Mouse (Mus musculus): Measurements from ENCODE around the gene Dnpep. TPM values are rescaled to one million over a fixed set of nuclear protein-coding genes. Genes with fewer than 3 reads are reported as not detected.

The Dnpep gene
- polyA plus RNA-seq, 1 experiment from 2014 or later: 112 TPM

GRCm38 (mm10) chr1:75291321-75291720 lies 26.5 kb downstream of the Dnpep start:
- H3K36me3 ChIP-seq (ENCODE audit: control insufficient read depth, insufficient read depth, low read length): no peaks in the 10 kb centered on the region
- no peak overlapping the region for H3K27ac ChIP-seq (replicated peaks; ENCODE audit: low read depth, low read length)
- H3K4me3 ChIP-seq (ENCODE audit: low read depth, low read length): no peak overlapping the region
- H3K27me3 ChIP-seq (ENCODE audit: control insufficient read depth, insufficient read depth, low read length): no peaks in the 10 kb centered on the region
- peaks cover 4% of the 10 kb centered on the region; the same call in 1 of the 2 replicates for H3K4me1 ChIP-seq (ENCODE audit: control insufficient read depth, insufficient read depth, low read length)
- H3K4me2 ChIP-seq (ENCODE audit: low read depth, severe bottlenecking): no peak overlapping the region
- 86% methylated on average over 8 of the region's 8 CpGs for whole genome bisulfite sequencing
- ATAC-seq (ENCODE audit: insufficient number of reproducible peaks, low FRiP score, low TSS enrichment, low read depth) (no peak), DNase-seq (ENCODE audit: low spot score) (no peak)
- H3K9ac ChIP-seq (ENCODE audit: low read length): no peak overlapping the region
- H3K9me3 ChIP-seq (ENCODE audit: control insufficient read depth, low read length): no peaks in the 10 kb centered on the region

GRCm38 (mm10) chr1:75290582-75290981 lies 27.2 kb downstream of the Dnpep start:
- H3K9ac ChIP-seq (ENCODE audit: low read length): no peak overlapping the region
- no peaks in the 10 kb centered on the region for H3K36me3 ChIP-seq (ENCODE audit: control insufficient read depth, insufficient read depth, low read length)
- no peak overlapping the region for H3K4me3 ChIP-seq (ENCODE audit: low read depth, low read length)
- peaks cover 4% of the 10 kb centered on the region; the same call in 1 of the 2 replicates for H3K4me1 ChIP-seq (ENCODE audit: control insufficient read depth, insufficient read depth, low read length)
- no peaks in the 10 kb centered on the region for H3K9me3 ChIP-seq (ENCODE audit: control insufficient read depth, low read length)
- no peak overlapping the region for H3K27ac ChIP-seq (replicated peaks; ENCODE audit: low read depth, low read length)
- H3K27me3 ChIP-seq (ENCODE audit: control insufficient read depth, insufficient read depth, low read length): no peaks in the 10 kb centered on the region
- DNase-seq (ENCODE audit: low spot score): no peak
- H3K4me2 ChIP-seq (ENCODE audit: low read depth, severe bottlenecking): no peak overlapping the region
- no peak for ATAC-seq (ENCODE audit: insufficient number of reproducible peaks, low FRiP score, low TSS enrichment, low read depth)

- no peak overlapping the region for H3K27ac ChIP-seq (replicated peaks; ENCODE audit: low read depth, low read length)
- H3K4me2 ChIP-seq (ENCODE audit: low read depth, severe bottlenecking): no peak overlapping the region
- no peak for ATAC-seq (ENCODE audit: insufficient number of reproducible peaks, low FRiP score, low TSS enrichment, low read depth)
- no peak for DNase-seq (ENCODE audit: low spot score)
- H3K4me1 ChIP-seq (ENCODE audit: control insufficient read depth, insufficient read depth, low read length): peaks cover 4% of the 10 kb centered on the region; the same call in 1 of the 2 replicates
- H3K4me3 ChIP-seq (ENCODE audit: low read depth, low read length): no peak overlapping the region
- H3K9ac ChIP-seq (ENCODE audit: low read length): no peak overlapping the region
- H3K27me3 ChIP-seq (ENCODE audit: control insufficient read depth, insufficient read depth, low read length): no peaks in the 10 kb centered on the region
- H3K36me3 ChIP-seq (ENCODE audit: control insufficient read depth, insufficient read depth, low read length): no peaks in the 10 kb centered on the region
- 65% methylated on average over 8 of the region's 8 CpGs for WGBS
- no peaks in the 10 kb centered on the region for H3K9me3 ChIP-seq (ENCODE audit: control insufficient read depth, low read length)
Observed at GRCm38 (mm10) chr1:75289888-75290431, 27.8 kb downstream of the Dnpep start.

- Histone ChIP-seq H3K4me1 (ENCODE audit: control insufficient read depth, insufficient read depth, low read length) (peaks cover 4% of the 10 kb centered on the region; the same call in 1 of the 2 replicates), H3K4me3 (ENCODE audit: low read depth, low read length) (no peak overlapping the region), H3K9ac (ENCODE audit: low read length) (no peak overlapping the region), H3K4me2 (ENCODE audit: low read depth, severe bottlenecking) (no peak overlapping the region), H3K9me3 (ENCODE audit: control insufficient read depth, low read length) (no peaks in the 10 kb centered on the region), H3K36me3 (ENCODE audit: control insufficient read depth, insufficient read depth, low read length) (no peaks in the 10 kb centered on the region), H3K27ac (replicated peaks; ENCODE audit: low read depth, low read length) (no peak overlapping the region), H3K27me3 (ENCODE audit: control insufficient read depth, insufficient read depth, low read length) (no peaks in the 10 kb centered on the region)
- no peak for DNase-seq (ENCODE audit: low spot score)
- 15% methylated on average over 7 of the region's 7 CpGs for WGBS
- ATAC-seq (ENCODE audit: insufficient number of reproducible peaks, low FRiP score, low TSS enrichment, low read depth): no peak
Observed at GRCm38 (mm10) chr1:75289376-75289775, 28.4 kb downstream of the Dnpep start.

- DNase-seq (ENCODE audit: low spot score): no peak
- WGBS: 86% methylated on average over 7 of the region's 7 CpGs
- Histone ChIP-seq H3K9me3 (ENCODE audit: control insufficient read depth, low read length) (no peaks in the 10 kb centered on the region), H3K4me1 (ENCODE audit: control insufficient read depth, insufficient read depth, low read length) (no peaks in the 10 kb centered on the region), H3K36me3 (ENCODE audit: control insufficient read depth, insufficient read depth, low read length) (no peaks in the 10 kb centered on the region), H3K27ac (replicated peaks; ENCODE audit: low read depth, low read length) (no peak overlapping the region), H3K9ac (ENCODE audit: low read length) (no peak overlapping the region), H3K4me2 (ENCODE audit: low read depth, severe bottlenecking) (no peak overlapping the region), H3K27me3 (ENCODE audit: control insufficient read depth, insufficient read depth, low read length) (no peaks in the 10 kb centered on the region), H3K4me3 (ENCODE audit: low read depth, low read length) (no peak overlapping the region)
- ATAC-seq (ENCODE audit: insufficient number of reproducible peaks, low FRiP score, low TSS enrichment, low read depth): no peak
Observed at GRCm38 (mm10) chr1:75284911-75285310, 32.9 kb downstream of the Dnpep start.

DNA sequence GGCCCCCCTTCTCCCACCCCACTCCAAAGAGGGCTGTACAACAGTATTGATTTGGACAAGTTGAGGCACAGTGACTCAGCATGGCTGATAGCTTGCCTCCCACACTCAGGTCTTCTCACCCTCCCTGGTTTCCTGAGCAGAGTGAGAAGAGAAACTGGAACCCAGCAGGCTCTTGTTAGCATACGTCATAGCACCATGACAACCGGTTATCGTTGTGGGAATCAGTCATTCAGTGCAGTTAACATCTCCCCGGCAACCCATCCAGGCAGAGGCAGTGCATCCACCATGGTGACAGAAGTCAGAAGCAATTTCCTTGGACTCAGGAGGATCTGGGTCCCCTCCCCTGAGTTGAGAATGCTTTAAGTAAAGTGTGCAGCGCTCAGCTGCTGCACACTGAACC lies 34.8 kb downstream of the Dnpep start:
- Histone ChIP-seq H3K36me3 (ENCODE audit: control insufficient read depth, insufficient read depth, low read length) (no peaks in the 10 kb centered on the region), H3K4me3 (ENCODE audit: low read depth, low read length) (no peak overlapping the region), H3K9ac (ENCODE audit: low read length) (no peak overlapping the region), H3K4me2 (ENCODE audit: low read depth, severe bottlenecking) (no peak overlapping the region), H3K9me3 (ENCODE audit: control insufficient read depth, low read length) (no peaks in the 10 kb centered on the region), H3K27ac (replicated peaks; ENCODE audit: low read depth, low read length) (no peak overlapping the region), H3K4me1 (ENCODE audit: control insufficient read depth, insufficient read depth, low read length) (no peaks in the 10 kb centered on the region), H3K27me3 (ENCODE audit: control insufficient read depth, insufficient read depth, low read length) (peaks cover 3% of the 10 kb centered on the region; the same call in 1 of the 2 replicates)
- ATAC-seq (ENCODE audit: insufficient number of reproducible peaks, low FRiP score, low TSS enrichment, low read depth): no peak
- 84% methylated on average over 5 of the region's 5 CpGs for WGBS
- no peak for DNase-seq (ENCODE audit: low spot score)

DNA sequence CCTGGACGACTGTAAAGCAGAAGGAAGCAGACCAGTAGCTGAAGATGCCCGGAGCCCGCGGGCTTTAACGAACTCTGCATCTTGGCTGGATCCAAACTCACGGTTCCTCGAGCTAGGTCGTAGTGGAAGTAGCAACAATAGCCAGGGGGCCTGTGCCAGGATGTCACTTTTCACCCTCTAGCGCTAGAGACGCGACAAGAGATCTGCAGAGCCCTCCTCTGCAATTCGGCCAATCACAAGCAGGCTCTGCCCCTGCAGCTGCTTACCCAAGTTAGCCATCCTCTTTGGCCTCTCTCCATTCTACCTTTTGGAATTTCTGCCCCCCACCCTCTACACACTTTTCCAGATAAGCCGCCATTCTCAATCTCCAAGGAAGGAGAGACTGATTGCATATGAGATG lies 39.6 kb downstream of the Dnpep start, which contains the start of gene Resp18:
Gene Resp18 (minus strand): TSS at position 188 of the 400 bp plus-strand sequence.
- no peaks in the 10 kb centered on the region for H3K36me3 ChIP-seq (ENCODE audit: control insufficient read depth, insufficient read depth, low read length)
- 4% methylated on average over 13 of the region's 13 CpGs for WGBS
- DNase-seq (ENCODE audit: low spot score): no peak
- peaks cover 9% of the 10 kb centered on the region; the same call in 1 of the 2 replicates for H3K27me3 ChIP-seq (ENCODE audit: control insufficient read depth, insufficient read depth, low read length)
- H3K27ac ChIP-seq (replicated peaks; ENCODE audit: low read depth, low read length): no peak within 1 kb of the TSS
- H3K4me1 ChIP-seq (ENCODE audit: control insufficient read depth, insufficient read depth, low read length): no peaks in the 10 kb centered on the region
- ATAC-seq (ENCODE audit: insufficient number of reproducible peaks, low FRiP score, low TSS enrichment, low read depth): no peak
- no peak within 1 kb of the TSS for H3K4me3 ChIP-seq (ENCODE audit: low read depth, low read length)
- H3K9me3 ChIP-seq (ENCODE audit: control insufficient read depth, low read length): no peaks in the 10 kb centered on the region
- no peak within 1 kb of the TSS for H3K4me2 ChIP-seq (ENCODE audit: low read depth, severe bottlenecking)
- H3K9ac ChIP-seq (ENCODE audit: low read length): no peak within 1 kb of the TSS

GRCm38 (mm10) chr1:75277195-75278188 lies 40.3 kb downstream of the Dnpep start:
- no peaks in the 10 kb centered on the region for H3K4me1 ChIP-seq (ENCODE audit: control insufficient read depth, insufficient read depth, low read length)
- ATAC-seq (ENCODE audit: insufficient number of reproducible peaks, low FRiP score, low TSS enrichment, low read depth) (no peak), DNase-seq (ENCODE audit: low spot score) (peak; percentile 87)
- H3K9me3 ChIP-seq (ENCODE audit: control insufficient read depth, low read length): no peaks in the 10 kb centered on the region
- H3K27me3 ChIP-seq (ENCODE audit: control insufficient read depth, insufficient read depth, low read length): peaks cover 9% of the 10 kb centered on the region; the same call in 1 of the 2 replicates
- WGBS: 5% methylated on average over 23 of the region's 23 CpGs
- H3K36me3 ChIP-seq (ENCODE audit: control insufficient read depth, insufficient read depth, low read length): no peaks in the 10 kb centered on the region
- no peak overlapping the region for H3K27ac ChIP-seq (replicated peaks; ENCODE audit: low read depth, low read length)
- no peak overlapping the region for H3K4me2 ChIP-seq (ENCODE audit: low read depth, severe bottlenecking)
- H3K9ac ChIP-seq (ENCODE audit: low read length): no peak overlapping the region
- no peak overlapping the region for H3K4me3 ChIP-seq (ENCODE audit: low read depth, low read length)

All from limb, embryonic 11.5 days (tissue).